Mouse (Mus musculus): ENCODE data around the gene Scn4b.

The Scn4b gene

GRCm38 (mm10) chr9:45189661-45190174 is 51.5 kb downstream of the Scn4b start:
- no peak for DNase-seq (ENCODE audit: low spot score in 2 of 2)

- DNase-seq (ENCODE audit: low spot score in 2 of 2), result no peak
Observed at GRCm38 (mm10) chr9:45195468-45195867, 57.3 kb downstream of the Scn4b start.

GRCm38 (mm10) chr9:45196125-45196830 is 58.1 kb downstream of the Scn4b start:
- DNase-seq (ENCODE audit: low spot score in 2 of 2), result no peak

- no peak for DNase-seq (ENCODE audit: low spot score in 2 of 2)
Observed at GRCm38 (mm10) chr9:45197549-45197948, 59.4 kb downstream of the Scn4b start.

GRCm38 (mm10) chr9:45201319-45201947 is 63.2 kb downstream of the Scn4b start:
- DNase-seq (ENCODE audit: low spot score in 2 of 2), result no peak

GRCm38 (mm10) chr9:45202021-45202798 is 64.0 kb downstream of the Scn4b start:
- no peak for DNase-seq (ENCODE audit: low spot score in 2 of 2)
